ENCODE assay signal across 19 mouse cellular contexts in the genomic region with DNA sequence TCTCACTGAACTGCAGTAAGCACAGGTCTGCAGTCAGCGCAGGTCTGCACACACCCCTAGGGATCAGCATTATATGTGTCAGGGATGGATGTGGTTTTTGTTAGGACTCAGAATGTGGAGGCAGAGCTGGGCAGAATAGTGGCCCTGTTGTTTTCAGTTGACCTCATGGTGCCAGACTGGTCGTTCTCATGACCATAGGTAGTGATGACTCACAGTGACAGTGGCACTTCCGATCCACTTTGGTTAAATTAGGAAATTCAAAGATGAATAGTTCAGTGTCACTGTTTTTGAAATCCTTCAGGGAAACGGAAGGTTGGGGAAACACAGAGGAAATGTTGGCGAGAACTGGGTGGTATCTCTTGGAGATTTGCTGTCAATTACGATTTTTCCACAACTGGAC.
"Had no signal": no experiment of that assay in that cellular context is flagged by ENCODE, and none has a peak within 500 bp of the region (broad histone marks: within the 10 kb centered on the region; RNA-seq: fewer than 3 reads in every experiment).

No protein-coding gene starts in this region.

- H3K27ac ChIP-seq: macrophage; midbrain, embryonic 13.5 days; midbrain, embryonic 15.5 days; neural tube, embryonic 13.5 days; neural tube, embryonic 15.5 days; stomach, embryonic 15.5 days; stomach, postnatal 0 days had no signal

- H3K4me3 ChIP-seq: megakaryocyte, embryonic 14.5 days; midbrain, embryonic 13.5 days; midbrain, embryonic 15.5 days; neural tube, embryonic 13.5 days; neural tube, embryonic 15.5 days; stomach, embryonic 15.5 days had no signal

- H3K4me2 ChIP-seq: lung, embryonic 14.5 days; midbrain, embryonic 11.5 days; midbrain, embryonic 13.5 days; midbrain, embryonic 15.5 days; neural tube, embryonic 13.5 days; neural tube, embryonic 15.5 days; stomach, embryonic 15.5 days had no signal

- H3K36me3 ChIP-seq: midbrain, embryonic 15.5 days; stomach, embryonic 15.5 days had no signal

- H3K27me3 ChIP-seq: megakaryocyte, embryonic 14.5 days; midbrain, embryonic 13.5 days; midbrain, embryonic 15.5 days; neural tube, embryonic 13.5 days; neural tube, embryonic 15.5 days; stomach, embryonic 15.5 days had no signal

- H3K4me1 ChIP-seq: midbrain, embryonic 13.5 days; midbrain, embryonic 15.5 days; neural tube, embryonic 15.5 days had no signal

- DNase-seq: lung, adult 18-20 months; lung, embryonic 14.5 days; lung, postnatal 10 days; lung, postnatal 36 days; retina, postnatal 1 day; right cerebral cortex, adult 18-20 months; right cerebral cortex, postnatal 25 days; right cerebral cortex, postnatal 4 days; thymus, postnatal 14 days; thymus, postnatal 36 days had no signal
